Mouse (Mus musculus) testis, adult 2 months (tissue): ENCODE data around the gene Ssu2. TPM values are rescaled to one million over a fixed set of nuclear protein-coding genes. Genes with fewer than 3 reads are reported as not detected.

Experiments
- H3K27ac ChIP-seq: fragments of 200-500 bp; 2 replicates; pipeline ENCODE4 v1.5.1; 2012; ENCODE audit warnings: low read depth, low read length; ENCODE audit not compliant: control insufficient read depth, insufficient read depth
- H3K27me3 ChIP-seq: fragments of 200-500 bp; 2 replicates; pipeline ENCODE4 v1.6.1; 2012; ENCODE audit warnings: mild to moderate bottlenecking, low read length, moderate library complexity; ENCODE audit not compliant: control insufficient read depth, insufficient read depth
- H3K36me3 ChIP-seq: fragments of 200-500 bp; 2 replicates; pipeline ENCODE4 v1.6.1; 2012; ENCODE audit warnings: mild to moderate bottlenecking, low read length; ENCODE audit not compliant: control insufficient read depth, insufficient read depth
- H3K4me1 ChIP-seq: fragments of 200-500 bp; 2 replicates; pipeline ENCODE4 v1.6.1; 2012; ENCODE audit warnings: low read length; ENCODE audit not compliant: control insufficient read depth, insufficient read depth
- H3K4me3 ChIP-seq: fragments of 200-500 bp; 2 replicates; pipeline ENCODE4 v1.5.1; 2012; ENCODE audit warnings: low read depth, mild to moderate bottlenecking, low read length, moderate library complexity, mixed read lengths; ENCODE audit not compliant: control insufficient read depth
- CTCF ChIP-seq: fragments of 200-500 bp; IDR thresholded peaks from 2 replicates; pipeline ENCODE4 v1.5.1; 2012; ENCODE audit warnings: low read depth, mild to moderate bottlenecking, inconsistent platforms, low read length, moderate library complexity; ENCODE audit not compliant: control insufficient read depth, insufficient read depth, insufficient replicate concordance
- POLR2A ChIP-seq: fragments of 200-500 bp; IDR thresholded peaks from 2 replicates; pipeline ENCODE4 v1.6.1; 2012; ENCODE audit warnings: low read depth, mild to moderate bottlenecking, inconsistent platforms, low read length, moderate library complexity; ENCODE audit not compliant: control insufficient read depth
- polyA plus RNA-seq: library from polyadenylated mRNA; depleted of rRNA; stranded (reverse); fragments of >200 nt; gene quantifications from 2 replicates; pipeline ENCODE4 v1.2.3, GENCODE M21; 2012; rRNA removed

The Ssu2 gene
- polyA plus RNA-seq = 3.3 and 3.7 TPM in 2 replicates

DNA sequence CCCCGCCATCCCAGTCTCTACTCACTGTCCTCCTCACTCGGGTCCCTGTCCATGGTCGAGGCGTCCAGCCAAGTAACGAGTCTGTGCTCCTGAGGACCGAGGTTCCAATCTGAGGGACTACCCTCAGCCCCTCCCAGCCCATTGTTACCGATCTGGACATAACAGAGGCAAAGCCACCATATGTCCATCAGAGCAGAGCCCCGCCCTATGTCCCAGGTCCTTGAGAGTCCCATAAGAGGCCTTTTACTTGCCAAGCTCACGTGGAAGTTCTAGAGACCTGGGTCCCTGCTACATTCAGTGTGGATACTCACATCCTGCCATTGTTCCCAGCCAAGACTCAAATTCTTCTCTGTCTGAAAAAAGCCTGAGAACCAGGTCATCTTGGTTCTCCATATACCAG, at the start of gene Ssu2:
Gene Ssu2 (minus strand): TSS at position 77 of the 400 bp plus-strand sequence.
- TF ChIP-seq CTCF = no peak
- no peak for TF ChIP-seq POLR2A
- H3K36me3 ChIP-seq = no peaks in the 10 kb centered on the region

DNA sequence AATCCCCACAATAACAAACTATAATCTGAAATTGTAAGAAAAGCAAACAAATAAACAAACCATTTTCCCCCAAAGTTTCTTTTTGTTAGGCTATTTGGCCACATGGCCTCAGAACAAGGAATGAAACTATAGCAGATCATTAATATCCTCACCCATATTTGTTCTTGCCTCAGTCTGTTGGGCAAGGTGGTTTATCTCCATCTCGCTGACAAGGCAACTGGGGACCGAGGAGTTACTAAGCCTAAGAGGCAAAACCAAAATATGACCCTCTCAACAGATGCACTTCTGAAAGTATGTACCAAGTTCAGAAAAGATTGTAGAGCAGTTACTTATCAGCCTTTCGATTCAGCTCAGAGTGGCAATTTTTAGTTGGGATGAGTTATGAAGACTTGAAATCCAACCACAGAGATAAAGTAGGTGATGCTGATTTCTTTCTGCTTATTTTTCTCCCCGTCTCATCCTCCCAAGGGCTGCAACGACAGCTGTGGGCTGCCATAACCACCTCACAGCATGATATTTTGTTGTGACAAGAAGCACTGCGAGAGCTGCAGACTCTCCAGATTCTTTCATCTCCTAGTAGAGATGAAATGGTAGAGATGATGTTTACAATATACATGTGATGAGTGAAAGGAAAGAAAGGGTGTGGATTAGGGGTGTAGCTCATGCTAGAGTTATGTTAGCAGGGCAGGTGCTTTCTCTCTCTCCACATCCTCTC, 38.4 kb upstream of the Ssu2 start:
- Histone ChIP-seq H3K36me3 (no peaks in the 10 kb centered on the region), H3K27me3 (no peaks in the 10 kb centered on the region), H3K4me1 (no peaks in the 10 kb centered on the region), H3K4me3 (no peak overlapping the region), H3K27ac (no peak overlapping the region)
- no peak for TF ChIP-seq CTCF
- TF ChIP-seq POLR2A = no peak

More for the DNA sequence above, at the start of gene Ssu2:
- Histone ChIP-seq H3K4me1 (no peaks in the 10 kb centered on the region), H3K4me3 (no peak within 1 kb of the TSS), H3K27me3 (no peaks in the 10 kb centered on the region), H3K27ac (no peak within 1 kb of the TSS)

DNA sequence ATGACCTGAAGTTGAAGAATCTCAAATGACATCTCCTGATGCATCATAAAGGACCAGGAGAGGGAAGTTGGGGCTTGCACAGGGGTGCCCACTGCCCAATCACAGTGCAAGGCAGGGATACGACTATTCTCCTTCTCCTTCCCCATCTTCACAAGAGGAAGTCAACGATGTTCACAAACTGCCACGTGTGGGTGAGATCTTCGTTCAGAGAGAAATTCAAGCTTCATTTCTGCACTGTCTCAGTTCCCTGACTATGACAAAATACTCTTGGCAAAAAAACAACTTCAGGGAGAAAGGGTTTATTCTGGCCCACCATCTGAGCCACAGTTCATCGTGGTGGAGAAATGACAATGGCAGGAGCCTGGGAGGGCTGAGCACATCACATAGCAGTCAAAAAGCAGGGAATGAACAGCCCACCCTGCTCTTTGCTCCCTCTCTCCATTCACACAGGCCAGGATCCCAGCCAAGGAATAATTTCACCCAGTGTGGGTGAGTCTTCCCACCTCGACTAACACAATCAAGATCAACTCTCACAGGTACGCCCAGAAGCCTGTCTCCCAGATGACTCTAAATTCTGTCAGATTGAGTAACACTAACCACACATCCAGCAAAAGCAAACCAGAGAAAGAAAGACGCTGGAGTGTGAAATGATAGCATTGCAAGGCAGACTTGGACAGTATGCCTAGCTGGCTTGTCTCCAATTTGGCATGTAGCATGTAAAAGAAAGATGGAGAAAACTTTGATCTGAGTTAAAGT, 36.1 kb upstream of the Ssu2 start:
- no peak overlapping the region for H3K27ac ChIP-seq
- no peak overlapping the region for H3K4me3 ChIP-seq
- H3K27me3 ChIP-seq = no peaks in the 10 kb centered on the region
- TF ChIP-seq CTCF (no peak), POLR2A (no peak)
- H3K36me3 ChIP-seq = no peaks in the 10 kb centered on the region
- H3K4me1 ChIP-seq = no peaks in the 10 kb centered on the region; the same call in 1 of the 2 replicates

DNA sequence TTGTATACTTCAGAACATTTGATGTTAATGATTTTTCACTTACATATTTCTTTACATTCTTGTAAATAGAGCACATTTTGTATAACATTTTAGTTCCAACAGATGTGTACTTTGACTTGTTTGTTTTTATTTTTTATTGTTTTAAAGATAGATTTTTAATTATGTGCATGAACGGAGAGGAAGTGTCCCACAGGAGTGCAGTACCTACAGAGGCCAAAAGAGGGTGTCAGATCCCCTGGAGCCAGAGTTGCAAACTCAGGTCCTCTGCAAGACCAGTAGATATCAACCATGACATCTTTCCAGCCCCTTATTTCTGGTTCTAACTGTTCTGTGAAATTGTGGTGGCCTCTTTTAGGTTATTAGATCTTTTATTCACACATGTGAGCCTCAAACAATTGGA, 33.1 kb upstream of the Ssu2 start:
- no peaks in the 10 kb centered on the region; the same call in 1 of the 2 replicates for H3K4me1 ChIP-seq

DNA sequence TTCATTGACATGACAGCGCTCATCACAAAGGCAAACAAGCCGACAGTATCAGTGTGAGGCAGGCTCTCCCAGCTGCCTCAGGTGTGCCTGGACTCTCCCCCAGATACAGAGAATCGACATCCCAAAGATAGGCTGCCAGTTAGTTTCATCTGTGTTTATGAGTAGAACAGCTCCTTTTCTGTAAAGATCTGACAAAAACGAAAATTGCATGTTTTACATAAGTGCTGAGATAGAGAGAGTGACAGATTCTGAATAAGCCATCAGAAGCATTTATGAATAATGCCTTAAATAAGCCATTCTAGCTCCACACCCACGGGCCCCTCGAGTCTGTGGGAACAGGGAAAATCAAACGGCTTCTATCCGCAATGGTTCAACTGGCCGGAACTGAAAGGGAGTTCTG, 31.5 kb upstream of the Ssu2 start:
- TF ChIP-seq POLR2A (no peak), CTCF (no peak)
- Histone ChIP-seq H3K27ac (no peak overlapping the region), H3K36me3 (no peaks in the 10 kb centered on the region), H3K27me3 (no peaks in the 10 kb centered on the region), H3K4me3 (no peak overlapping the region), H3K4me1 (no peaks in the 10 kb centered on the region; the same call in 1 of the 2 replicates)

More for the DNA sequence above, 33.1 kb upstream of the Ssu2 start:
- Histone ChIP-seq H3K36me3 (no peaks in the 10 kb centered on the region), H3K4me3 (no peak overlapping the region), H3K27me3 (no peaks in the 10 kb centered on the region), H3K27ac (no peak overlapping the region)
- TF ChIP-seq POLR2A = no peak
- no peak for TF ChIP-seq CTCF

DNA sequence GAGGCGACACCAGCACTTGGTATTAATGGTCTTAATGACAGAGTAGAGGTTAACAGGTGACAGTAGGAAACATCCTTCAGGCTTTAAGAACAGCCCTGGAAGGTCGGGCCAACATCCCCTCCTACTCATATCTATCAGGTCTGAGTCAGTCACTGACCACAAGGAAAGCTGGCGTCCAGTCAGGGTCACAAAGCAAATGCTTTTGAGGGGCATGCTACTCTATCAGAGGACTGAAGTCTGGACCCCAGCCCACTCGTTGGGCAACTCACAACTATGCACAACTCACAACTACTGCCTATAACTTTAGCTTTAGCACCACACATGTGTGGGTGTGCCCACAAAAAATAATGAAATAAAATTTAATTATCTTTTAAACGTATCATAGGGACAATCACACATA, 16.3 kb upstream of the Ssu2 start:
- Histone ChIP-seq H3K4me1 (no peaks in the 10 kb centered on the region), H3K4me3 (no peak overlapping the region), H3K27ac (no peak overlapping the region), H3K36me3 (no peaks in the 10 kb centered on the region), H3K27me3 (no peaks in the 10 kb centered on the region)
- no peak for TF ChIP-seq POLR2A
- TF ChIP-seq CTCF = no peak

DNA sequence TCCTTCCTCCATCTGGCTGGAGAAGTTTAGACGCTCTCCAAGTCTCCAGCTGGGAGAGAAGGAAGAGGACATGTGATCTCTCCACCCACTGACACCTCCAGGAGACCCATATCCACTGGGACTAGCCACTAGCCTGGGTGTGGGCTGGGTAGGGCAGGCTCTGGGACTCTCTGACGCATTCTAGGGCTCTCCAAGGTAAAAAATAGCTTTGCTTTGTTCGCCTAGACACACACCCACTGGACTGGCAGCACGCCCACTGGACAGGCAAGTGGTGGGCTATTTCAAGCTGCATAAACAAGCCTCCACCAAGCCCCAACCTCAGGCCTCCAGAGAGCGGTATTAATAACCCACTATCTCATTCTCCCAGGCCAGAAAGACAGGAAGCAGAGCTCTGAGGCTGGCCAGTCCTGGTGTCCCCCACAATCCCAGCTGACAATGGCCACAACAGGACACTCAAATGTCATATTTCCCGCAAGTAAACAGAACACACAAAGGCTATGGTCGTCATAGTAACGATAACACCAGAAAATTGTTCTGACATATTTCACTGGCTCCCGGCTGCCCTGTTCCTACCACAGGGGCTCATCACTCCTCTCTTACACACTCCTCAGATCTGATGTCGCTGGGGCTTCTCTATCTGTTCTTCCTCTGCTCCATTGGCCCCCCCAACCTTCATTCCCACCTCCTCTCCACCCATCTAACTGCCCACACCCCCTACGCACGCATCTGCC, 14.3 kb upstream of the Ssu2 start:
- Histone ChIP-seq H3K27ac (no peak overlapping the region), H3K27me3 (no peaks in the 10 kb centered on the region), H3K4me3 (no peak overlapping the region), H3K36me3 (no peaks in the 10 kb centered on the region), H3K4me1 (no peaks in the 10 kb centered on the region)
- no peak for TF ChIP-seq POLR2A
- no peak for TF ChIP-seq CTCF
